Mouse (Mus musculus) C2C12 (cell line): Measurements from ENCODE around the gene Dnajb12. TPM values are rescaled to one million over a fixed set of nuclear protein-coding genes. Genes with fewer than 3 reads are reported as not detected.
"Not testable (repeated sequence)": the region's sequence is repeated elsewhere in the genome, so short reads cannot be mapped to it uniquely, and the experiment has no call there.

Experiments used
- H3K27me3 ChIP-seq: one replicate; pipeline ENCODE4 v1.6.1; 2011; ENCODE audit not compliant: control insufficient read depth, insufficient read depth, insufficient read length
- H3K36me3 ChIP-seq: one replicate; pipeline ENCODE4 v1.6.1; 2011; ENCODE audit not compliant: control insufficient read depth, insufficient read depth
- H3K4me3 ChIP-seq: one replicate; pipeline ENCODE4 v1.5.1; 2011; ENCODE audit warnings: mild to moderate bottlenecking, control low read depth; ENCODE audit not compliant: poor library complexity, insufficient read depth, severe bottlenecking
- H3K79me2 ChIP-seq: one replicate; pipeline ENCODE4 v1.6.1; 2011; ENCODE audit not compliant: control insufficient read depth, insufficient read depth
- H3K79me3 ChIP-seq: one replicate; pipeline ENCODE4 v1.6.1; 2011; ENCODE audit warnings: low read depth, control low read depth
- H3ac ChIP-seq: one replicate; pipeline ENCODE3; 2011; ENCODE audit warnings: low read depth; ENCODE audit not compliant: control insufficient read depth, insufficient read length
- CEBPB ChIP-seq: IDR thresholded peaks from one replicate; pipeline ENCODE4 v1.6.1; 2011; ENCODE audit warnings: low read depth, mild to moderate bottlenecking, control low read depth, moderate library complexity
- CTCF ChIP-seq: IDR thresholded peaks from one replicate; pipeline ENCODE4 v1.5.1; 2011; ENCODE audit not compliant: control insufficient read depth, insufficient read depth, insufficient read length
- FOSL1 ChIP-seq: IDR thresholded peaks from one replicate; pipeline ENCODE4 v1.8.0; 2011; ENCODE audit warnings: mild to moderate bottlenecking, low read length; ENCODE audit not compliant: poor library complexity, insufficient read depth, severe bottlenecking
- MAX ChIP-seq: IDR thresholded peaks from one replicate; pipeline ENCODE4 v1.6.1; 2011; ENCODE audit warnings: mild to moderate bottlenecking, control low read depth
- MYOD1 ChIP-seq: IDR thresholded peaks from one replicate; pipeline ENCODE4 v1.6.1; 2011; ENCODE audit warnings: low read depth; ENCODE audit not compliant: control insufficient read depth, insufficient read length
- MYOG ChIP-seq: IDR thresholded peaks from one replicate; pipeline ENCODE4 v1.6.1; 2011; ENCODE audit not compliant: control insufficient read depth, insufficient read length; ENCODE audit errors: extremely low read depth
- USF1 ChIP-seq: IDR thresholded peaks from one replicate; pipeline ENCODE4 v1.6.1; 2011; ENCODE audit warnings: low read depth, mild to moderate bottlenecking, control low read depth, moderate library complexity
- polyA plus RNA-seq: library from polyadenylated mRNA; unstranded; fragments of >200 nt; fragmentation: generic; extraction: Trizol; gene quantifications from one replicate; pipeline ENCODE4 v1.2.1, GENCODE M21; 2012; ENCODE audit warnings: missing spikeins

Dnajb12 gene
- polyA plus RNA-seq, 1 experiment, result 25.8 TPM

DNA sequence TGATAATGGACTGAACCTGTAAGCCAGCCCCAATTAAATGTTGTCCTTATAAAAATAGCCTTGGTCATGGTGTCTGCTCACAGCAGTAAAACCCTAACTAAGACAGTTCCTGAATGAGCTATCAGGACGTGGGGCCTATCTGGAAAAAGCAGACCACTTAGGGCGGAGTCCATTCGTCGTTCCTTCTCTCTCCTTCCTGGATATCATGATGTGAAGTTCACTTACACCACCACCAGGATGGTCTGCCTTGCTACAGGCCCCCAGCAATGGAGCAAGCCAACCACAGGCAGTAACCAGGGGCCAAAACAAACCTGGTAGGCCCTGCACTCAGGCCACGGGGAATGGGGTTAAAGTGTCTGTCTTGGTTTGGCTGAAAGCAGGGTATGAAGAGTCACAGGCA, 5.7 kb upstream of the Dnajb12 start:
- Histone ChIP-seq H3K4me3 (no peak overlapping the region), H3K36me3 (no peaks in the 10 kb centered on the region), H3K27me3 (no peaks in the 10 kb centered on the region), H3K79me3 (no peaks in the 10 kb centered on the region), H3ac (no peak overlapping the region), H3K79me2 (no peaks in the 10 kb centered on the region)
- no peak for TF ChIP-seq CTCF
- no peak for TF ChIP-seq FOSL1
- TF ChIP-seq USF1, result no peak
- TF ChIP-seq MAX, result no peak
- no peak for TF ChIP-seq CEBPB
- no peak for TF ChIP-seq MYOG
- no peak for TF ChIP-seq MYOD1

DNA sequence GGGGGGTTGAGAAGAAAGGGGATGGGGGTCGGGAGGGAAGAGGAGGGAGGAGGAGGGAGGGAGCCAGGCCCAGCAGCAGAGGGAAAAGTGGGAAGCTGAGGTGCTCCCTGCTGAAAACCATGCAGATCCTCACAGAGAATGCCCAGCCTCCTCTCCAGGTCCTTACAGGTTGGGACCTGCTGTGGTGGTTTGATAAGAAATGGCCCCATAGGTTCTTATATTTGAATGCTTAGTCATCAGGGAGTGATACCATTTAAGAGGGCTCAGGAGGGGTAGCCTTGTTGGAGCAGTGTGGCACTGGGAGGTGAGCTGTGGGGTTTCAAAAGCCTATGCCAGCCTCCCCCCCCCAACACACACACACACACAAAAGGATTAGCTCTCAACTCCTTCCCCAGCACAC, 4.0 kb upstream of the Dnajb12 start:
- peaks cover 4% of the 10 kb centered on the region for H3K79me3 ChIP-seq
- TF ChIP-seq MAX, result no peak
- TF ChIP-seq FOSL1, result no peak
- no peak for TF ChIP-seq MYOG
- no peak for TF ChIP-seq CTCF
- TF ChIP-seq MYOD1, result no peak
- no peak for TF ChIP-seq USF1
- no peaks in the 10 kb centered on the region for H3K36me3 ChIP-seq
- H3K79me2 ChIP-seq, result peaks cover 9% of the 10 kb centered on the region
- H3ac ChIP-seq, result no peak overlapping the region
- no peaks in the 10 kb centered on the region for H3K27me3 ChIP-seq
- H3K4me3 ChIP-seq, result no peak overlapping the region

DNA sequence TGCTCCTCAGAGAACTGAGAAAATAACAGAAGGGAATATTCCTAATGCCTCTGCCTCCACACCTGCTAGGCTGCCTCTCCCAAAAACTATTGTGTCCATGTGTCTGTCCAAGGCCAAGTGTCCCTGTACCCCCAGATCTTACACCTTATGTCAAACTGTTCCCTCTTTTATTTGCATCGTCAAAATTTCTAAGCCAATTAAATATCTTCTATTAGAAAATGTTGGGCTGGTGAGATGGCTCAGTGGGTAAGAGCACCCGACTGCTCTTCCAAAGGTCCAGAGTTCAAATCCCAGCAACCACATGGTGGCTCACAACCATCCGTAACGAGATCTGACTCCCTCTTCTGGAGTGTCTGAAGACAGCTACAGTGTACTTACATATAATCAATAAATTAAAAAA, 2.7 kb upstream of the Dnajb12 start:
- not testable (repeated sequence) for H3K4me3 ChIP-seq, H3K27me3 ChIP-seq, H3ac ChIP-seq, H3K36me3 ChIP-seq
- Histone ChIP-seq H3K79me3 (peaks cover 16% of the 10 kb centered on the region), H3K79me2 (peaks cover 22% of the 10 kb centered on the region)

DNA sequence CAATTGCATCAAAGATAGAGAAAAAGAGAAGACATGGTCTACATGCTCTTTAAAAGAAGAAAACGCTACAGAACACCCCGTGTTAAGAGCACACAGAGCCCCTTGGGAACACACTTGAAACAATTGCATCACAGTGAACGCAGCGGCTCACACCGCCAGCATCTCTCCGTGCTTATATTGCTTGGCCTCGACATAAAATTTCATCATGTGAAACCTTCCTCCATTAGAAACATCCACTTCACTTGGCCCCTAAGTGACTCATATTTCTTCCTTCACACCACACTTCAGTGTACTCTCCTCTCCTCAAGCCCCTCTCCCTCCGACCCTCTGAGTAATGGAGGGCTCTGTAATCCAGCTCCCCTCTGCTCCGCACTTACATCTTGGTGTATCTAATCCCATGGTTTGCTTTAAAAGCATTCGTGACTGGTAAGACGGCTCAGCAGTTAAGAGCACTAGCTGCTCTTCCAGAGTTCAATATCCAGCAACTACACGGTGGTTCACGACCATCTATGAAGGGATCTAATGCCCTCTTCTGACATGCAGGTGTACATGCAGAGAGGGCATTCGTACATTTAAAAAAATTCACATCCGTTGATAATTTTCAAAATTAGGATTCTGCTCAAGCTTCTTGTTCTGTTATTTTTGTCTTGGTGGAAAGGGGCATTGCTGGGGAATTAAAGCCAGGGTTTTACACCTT, 1.8 kb upstream of the Dnajb12 start:
- no peak overlapping the region for H3K4me3 ChIP-seq
- no peaks in the 10 kb centered on the region for H3K36me3 ChIP-seq
- peaks cover 31% of the 10 kb centered on the region for H3K79me2 ChIP-seq
- H3K27me3 ChIP-seq, result no peaks in the 10 kb centered on the region
- TF ChIP-seq MAX (no peak), FOSL1 (no peak), CEBPB (no peak), CTCF (no peak), MYOG (no peak), USF1 (no peak), MYOD1 (no peak)
- H3K79me3 ChIP-seq, result peaks cover 24% of the 10 kb centered on the region
- H3ac ChIP-seq, result no peak overlapping the region

DNA sequence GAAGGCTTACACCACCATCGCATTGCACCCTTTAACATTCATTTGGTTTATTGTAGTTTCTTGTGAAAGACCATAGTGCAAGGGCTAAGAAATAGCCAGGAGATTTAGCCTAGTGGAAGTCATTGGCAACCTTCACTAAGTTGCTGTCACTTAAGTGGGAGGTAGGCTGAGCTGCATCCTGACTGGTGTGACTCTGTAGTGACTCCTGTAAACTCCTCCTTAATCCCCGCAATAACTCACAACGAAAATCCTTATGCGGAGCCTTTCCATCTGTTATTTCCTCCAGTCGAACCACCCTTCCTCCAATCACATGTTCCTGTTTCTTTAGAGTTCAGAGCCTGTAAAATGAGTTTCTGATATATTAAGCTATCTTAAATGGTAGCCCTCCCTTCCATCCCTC, 533 bp upstream of the Dnajb12 start:
- H3K27me3 ChIP-seq, result no peaks in the 10 kb centered on the region
- peaks cover 43% of the 10 kb centered on the region for H3K79me2 ChIP-seq
- no peaks in the 10 kb centered on the region for H3K36me3 ChIP-seq
- TF ChIP-seq MYOD1 (no peak), FOSL1 (no peak), USF1 (no peak), MYOG (no peak), MAX (no peak), CEBPB (no peak), CTCF (no peak)
- H3ac ChIP-seq, result no peak overlapping the region
- peak overlapping the region; percentile 97 for H3K4me3 ChIP-seq
- peaks cover 37% of the 10 kb centered on the region for H3K79me3 ChIP-seq

DNA sequence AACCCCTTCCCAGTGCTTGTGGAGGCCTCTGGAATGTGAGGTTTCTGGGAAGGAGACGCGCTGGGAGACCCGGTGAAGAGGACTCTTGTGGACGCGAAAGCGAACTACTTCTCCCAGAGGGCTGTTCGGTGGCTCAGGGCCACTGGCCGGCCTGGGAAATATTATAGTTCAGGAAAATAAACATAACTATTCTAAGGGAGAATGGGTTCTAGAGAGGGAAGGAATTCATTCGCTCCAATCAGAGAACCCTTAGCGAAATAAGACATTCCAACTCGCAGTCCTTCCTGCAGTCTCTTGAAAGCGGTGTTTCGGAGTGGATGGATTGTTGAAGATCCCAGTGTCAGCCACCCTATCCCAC, 652 bp downstream of the Dnajb12 start:
- H3ac ChIP-seq, result peak overlapping the region; percentile 91

More for the DNA sequence above, 652 bp downstream of the Dnajb12 start:
- Histone ChIP-seq H3K4me3 (peak overlapping the region; percentile 97), H3K79me3 (peaks cover 49% of the 10 kb centered on the region), H3K27me3 (no peaks in the 10 kb centered on the region), H3K36me3 (peaks cover 7% of the 10 kb centered on the region), H3K79me2 (peaks cover 55% of the 10 kb centered on the region)
- TF ChIP-seq MAX, result no peak
- no peak for TF ChIP-seq FOSL1
- no peak for TF ChIP-seq MYOD1
- TF ChIP-seq CEBPB, result no peak
- no peak for TF ChIP-seq CTCF
- TF ChIP-seq MYOG, result no peak
- no peak for TF ChIP-seq USF1
